Mouse (Mus musculus) intestine, embryonic 16.5 days (tissue): ENCODE results near the gene Nup210. TPM values are rescaled to one million over a fixed set of nuclear protein-coding genes. Genes with fewer than 3 reads are reported as not detected.

Experiments used
- ATAC-seq: fragments of 200-750 bp; cut with Nextera tagmentation; 2 replicates; pipeline ENCODE4 v1.8.0; 2017; ENCODE audit warnings: moderate TSS enrichment, moderate library complexity
- H3K27ac ChIP-seq: fragments of 300-500 bp; sonication (generic); 2 replicates; pipeline ENCODE4 v1.5.1; 2014; ENCODE audit warnings: mild to moderate bottlenecking, low read length
- H3K27me3 ChIP-seq: fragments of 300-500 bp; sonication (generic); replicated peaks from 2 replicates; pipeline ENCODE4 v1.6.1; 2014; ENCODE audit warnings: low read length, control low read depth, mixed read lengths; ENCODE audit not compliant: control insufficient read depth, insufficient read depth
- H3K36me3 ChIP-seq: fragments of 300-500 bp; sonication (generic); 2 replicates; pipeline ENCODE4 v1.6.1; 2014; ENCODE audit warnings: low read length, control low read depth; ENCODE audit not compliant: control insufficient read depth, insufficient read depth
- H3K4me1 ChIP-seq: fragments of 300-500 bp; sonication (generic); 2 replicates; pipeline ENCODE4 v1.6.1; 2014; ENCODE audit warnings: low read length, control low read depth, mixed read lengths; ENCODE audit not compliant: control insufficient read depth, insufficient read depth
- H3K4me2 ChIP-seq: fragments of 300-500 bp; sonication (generic); 2 replicates; pipeline ENCODE4 v1.6.1; 2014; ENCODE audit warnings: low read depth, low read length, control low read depth
- H3K4me3 ChIP-seq: fragments of 300-500 bp; sonication (generic); 2 replicates; pipeline ENCODE4 v1.5.1; 2014; ENCODE audit warnings: mild to moderate bottlenecking, low read length
- H3K9ac ChIP-seq: fragments of 300-500 bp; sonication (generic); 2 replicates; pipeline ENCODE4 v1.6.1; 2014; ENCODE audit warnings: low read depth, low read length
- H3K9me3 ChIP-seq: fragments of 300-500 bp; sonication (generic); 2 replicates; pipeline ENCODE4 v1.6.1; 2016; ENCODE audit warnings: low read length, control low read depth; ENCODE audit not compliant: control insufficient read depth
- WGBS: fragments of 180-500 bp; shearing (Covaris S2); extraction: QIAGEN DNeasy Blood & Tissue Kit; methylation state at CpG from one replicate; pipeline ENCODE4 v1.1.7; 2014; 5-methylcytosine and 5-hydroxymethylcytosine counted together
- polyA plus RNA-seq: library from polyadenylated mRNA; unstranded; fragments of >200 nt; fragmentation: Nextera tagmentation; extraction: Ambion mirVana; gene quantifications from 2 replicates; pipeline ENCODE4 v1.2.1, GENCODE M21; 2015

Gene Nup210
- polyA plus RNA-seq, 1 experiment from 2014 or later, result 13.7 TPM

- H3K9me3 ChIP-seq, result no peaks in the 10 kb centered on the region
- H3K4me1 ChIP-seq, result peaks cover 12% of the 10 kb centered on the region
- no peaks in the 10 kb centered on the region for H3K36me3 ChIP-seq
- peak overlapping the region; percentile 60; the same call in 1 of the 2 replicates for H3K27ac ChIP-seq
- no peaks in the 10 kb centered on the region for H3K27me3 ChIP-seq
- H3K4me3 ChIP-seq, result peak overlapping the region; percentile 56
- 28% methylated on average over 5 of the region's 6 CpGs for WGBS
- ATAC-seq, result no peak
- peak overlapping the region; percentile 85 for H3K4me2 ChIP-seq
- H3K9ac ChIP-seq, result peak overlapping the region; percentile 78
Measured at GRCm38 (mm10) chr6:91157237-91157570, 40.6 kb upstream of the Nup210 start.

- Histone ChIP-seq H3K27me3 (no peaks in the 10 kb centered on the region), H3K27ac (peak within 1 kb of the TSS; percentile 60), H3K9me3 (no peaks in the 10 kb centered on the region), H3K4me3 (peak within 1 kb of the TSS; percentile 56), H3K36me3 (no peaks in the 10 kb centered on the region), H3K9ac (peak within 1 kb of the TSS; percentile 78), H3K4me2 (peak within 1 kb of the TSS; percentile 85), H3K4me1 (peaks cover 12% of the 10 kb centered on the region)
- ATAC-seq, result peak; percentile 98
- under 1% methylated on average over 37 of the region's 42 CpGs for WGBS
Measured at GRCm38 (mm10) chr6:91156554-91157236, 40.1 kb upstream of the Nup210 start, which contains the start of gene Hdac11. TSS of gene Hdac11 (plus strand) at chr6:91156665.

GRCm38 (mm10) chr6:91156062-91156461 is 39.4 kb upstream of the Nup210 start:
- Histone ChIP-seq H3K9ac (no peak overlapping the region), H3K27ac (no peak overlapping the region; the same call in 1 of the 2 replicates), H3K9me3 (no peaks in the 10 kb centered on the region), H3K27me3 (no peaks in the 10 kb centered on the region), H3K4me1 (peaks cover 12% of the 10 kb centered on the region), H3K4me3 (peak overlapping the region; percentile 56), H3K4me2 (peak overlapping the region; percentile 85), H3K36me3 (no peaks in the 10 kb centered on the region)
- ATAC-seq, result no peak
- 14% methylated on average over 4 of the region's 4 CpGs for WGBS

GRCm38 (mm10) chr6:91155286-91155685 is 38.7 kb upstream of the Nup210 start:
- Histone ChIP-seq H3K4me3 (no peak overlapping the region), H3K9ac (no peak overlapping the region), H3K36me3 (no peaks in the 10 kb centered on the region), H3K27ac (peak overlapping the region; percentile 55), H3K9me3 (0 out of 2 replicates have a peak, but pooled peaks cover 2% of the 10 kb centered on the region), H3K4me1 (peaks cover 12% of the 10 kb centered on the region), H3K4me2 (no peak overlapping the region), H3K27me3 (no peaks in the 10 kb centered on the region)
- 45% methylated on average over 3 of the region's 3 CpGs for WGBS
- ATAC-seq, result no peak

- no peak overlapping the region for H3K27ac ChIP-seq
- H3K4me2 ChIP-seq, result no peak overlapping the region
- no peaks in the 10 kb centered on the region for H3K27me3 ChIP-seq
- peaks cover 12% of the 10 kb centered on the region for H3K4me1 ChIP-seq
- H3K9me3 ChIP-seq, result 0 out of 2 replicates have a peak, but pooled peaks cover 2% of the 10 kb centered on the region
- 55% methylated on average over 4 of the region's 4 CpGs for WGBS
- H3K36me3 ChIP-seq, result no peaks in the 10 kb centered on the region
- H3K9ac ChIP-seq, result no peak overlapping the region
- H3K4me3 ChIP-seq, result no peak overlapping the region
- ATAC-seq, result no peak
Measured at GRCm38 (mm10) chr6:91154685-91155084, 38.1 kb upstream of the Nup210 start.

DNA sequence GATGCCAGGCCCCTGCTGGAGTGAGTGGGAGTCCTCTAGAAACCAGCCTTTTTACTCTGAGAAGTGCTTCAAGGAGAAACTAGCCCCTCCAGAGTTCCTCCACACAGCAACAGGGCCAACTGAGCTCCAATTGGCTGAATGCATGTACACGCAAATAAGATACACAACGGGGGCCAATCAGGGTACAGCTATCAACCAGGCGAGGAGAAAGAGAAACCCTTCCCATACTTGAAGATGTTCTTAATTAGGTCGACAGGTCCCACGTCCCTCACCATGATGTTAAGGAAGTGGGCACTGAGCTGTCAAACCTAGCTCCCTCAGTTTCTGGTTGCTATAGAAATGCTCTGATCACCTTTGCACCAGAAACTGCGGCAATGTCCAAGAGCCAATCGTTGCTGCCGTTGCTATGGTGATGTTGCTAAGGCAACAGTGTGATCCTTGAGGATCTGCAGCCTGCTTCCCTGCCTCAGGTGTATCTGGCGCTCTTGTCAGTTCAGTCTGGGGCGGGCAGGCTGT is 37.0 kb upstream of the Nup210 start:
- Histone ChIP-seq H3K4me2 (peak overlapping the region; percentile 13), H3K9ac (no peak overlapping the region), H3K27ac (no peak overlapping the region), H3K27me3 (no peaks in the 10 kb centered on the region), H3K4me3 (peak overlapping the region; percentile 14; the same call in 1 of the 2 replicates), H3K4me1 (peaks cover 12% of the 10 kb centered on the region), H3K9me3 (0 out of 2 replicates have a peak, but pooled peaks cover 2% of the 10 kb centered on the region), H3K36me3 (no peaks in the 10 kb centered on the region)
- 5% methylated on average over 10 of the region's 10 CpGs for WGBS
- no peak for ATAC-seq

GRCm38 (mm10) chr6:91152892-91153548 is 36.4 kb upstream of the Nup210 start:
- ATAC-seq, result no peak
- Histone ChIP-seq H3K27me3 (no peaks in the 10 kb centered on the region), H3K36me3 (no peaks in the 10 kb centered on the region), H3K9ac (no peak overlapping the region), H3K4me3 (no peak overlapping the region), H3K4me1 (peaks cover 12% of the 10 kb centered on the region), H3K4me2 (no peak overlapping the region), H3K9me3 (0 out of 2 replicates have a peak, but pooled peaks cover 2% of the 10 kb centered on the region), H3K27ac (no peak overlapping the region)
- 35% methylated on average over 7 of the region's 7 CpGs for whole genome bisulfite sequencing

GRCm38 (mm10) chr6:91147152-91147770 is 30.6 kb upstream of the Nup210 start:
- ATAC-seq, result no peak
- 72% methylated on average over 2 of the region's 2 CpGs for WGBS
- H3K4me3 ChIP-seq, result no peak overlapping the region
- no peaks in the 10 kb centered on the region for H3K27me3 ChIP-seq
- H3K36me3 ChIP-seq, result no peaks in the 10 kb centered on the region
- 0 out of 2 replicates have a peak, but pooled peaks cover 2% of the 10 kb centered on the region for H3K9me3 ChIP-seq
- no peak overlapping the region for H3K27ac ChIP-seq
- no peak overlapping the region for H3K9ac ChIP-seq
- H3K4me2 ChIP-seq, result no peak overlapping the region
- no peaks in the 10 kb centered on the region for H3K4me1 ChIP-seq

DNA sequence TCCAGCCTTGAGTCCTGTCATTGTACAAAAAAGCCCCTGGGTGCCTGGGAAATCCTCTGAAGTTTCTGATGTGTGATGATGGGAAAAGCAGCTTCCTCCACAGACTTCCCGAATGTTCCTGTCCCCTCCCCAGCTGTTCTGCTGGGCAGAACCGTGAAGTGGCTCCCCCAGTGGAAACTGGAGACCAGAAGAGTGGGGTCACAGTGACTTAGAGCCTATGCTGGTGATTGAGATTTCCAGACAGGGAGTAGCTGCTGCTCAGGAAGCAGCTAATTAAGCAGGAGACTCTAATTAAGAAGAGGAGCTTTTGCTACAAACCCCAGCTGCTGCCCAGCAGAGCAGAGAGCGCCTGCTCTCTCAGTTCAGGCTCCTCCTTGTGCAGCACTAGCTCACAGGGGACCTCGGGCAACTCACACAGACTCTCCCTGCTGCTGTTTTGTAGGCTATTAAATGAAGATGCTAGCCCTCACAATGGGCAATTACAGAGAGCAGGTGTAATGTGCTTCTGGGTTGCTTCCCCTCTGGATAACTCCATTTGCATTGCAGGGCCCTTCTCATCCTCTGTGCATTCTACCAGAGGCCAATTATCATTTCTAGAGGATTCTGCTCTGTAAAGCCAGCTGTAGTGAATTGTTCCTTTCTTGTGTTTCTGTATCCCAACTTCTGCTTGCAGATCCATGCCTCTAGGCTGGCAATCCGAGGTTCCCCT is 30.0 kb upstream of the Nup210 start:
- Histone ChIP-seq H3K4me3 (no peak overlapping the region), H3K4me2 (no peak overlapping the region), H3K27me3 (no peaks in the 10 kb centered on the region), H3K27ac (no peak overlapping the region), H3K36me3 (no peaks in the 10 kb centered on the region), H3K4me1 (no peaks in the 10 kb centered on the region), H3K9ac (no peak overlapping the region), H3K9me3 (0 out of 2 replicates have a peak, but pooled peaks cover 2% of the 10 kb centered on the region)
- ATAC-seq, result no peak
- WGBS, result 41% methylated on average over 5 of the region's 5 CpGs
